Mouse (Mus musculus) kidney, adult 2 months (tissue): Measurements from ENCODE around the gene Fgf12.

Experiments used
- CTCF ChIP-seq: fragments of 200-500 bp; conservative IDR thresholded peaks from 2 replicates; pipeline ENCODE4 v1.5.1; 2011; ENCODE audit warnings: low read depth, mild to moderate bottlenecking, control low read depth, low read length, moderate library complexity, mixed read lengths; ENCODE audit not compliant: insufficient read depth, insufficient read length
- POLR2A ChIP-seq: fragments of 200-500 bp; IDR thresholded peaks from one replicate; pipeline ENCODE4 v1.6.1; 2011; ENCODE audit warnings: low read depth, low read length, control low read depth

- no peak for TF ChIP-seq CTCF
- TF ChIP-seq POLR2A = no peak
Measured at GRCm38 (mm10) chr16:28404156-28404555, 348.7 kb downstream of the Fgf12 start.
